Mouse (Mus musculus): Measurements from ENCODE around the gene Bckdhb. TPM values are rescaled to one million over a fixed set of nuclear protein-coding genes. Genes with fewer than 3 reads are reported as not detected.

Bckdhb gene
- polyA plus RNA-seq, 1 experiment from 2014 or later, result 62.1 TPM

GRCm38 (mm10) chr9:84070740-84071139 lies 145.8 kb downstream of the Bckdhb start:
- ATAC-seq (ENCODE audit: insufficient number of reproducible peaks, insufficient read depth, low FRiP score, low TSS enrichment, low read depth), result no peak
- Histone ChIP-seq H3K27ac (0 out of 2 replicates have a peak overlapping the region, but pooled peaks have one; percentile 12), H3K9ac (replicated peaks) (no peak overlapping the region), H3K4me2 (no peak overlapping the region), H3K4me1 (replicated peaks) (peaks cover 10% of the 10 kb centered on the region), H3K27me3 (no peaks in the 10 kb centered on the region), H3K9me3 (no peaks in the 10 kb centered on the region), H3K36me3 (no peaks in the 10 kb centered on the region), H3K4me3 (replicated peaks) (no peak overlapping the region)
- 60% methylated on average over 5 of the region's 5 CpGs for WGBS

- Histone ChIP-seq H3K4me3 (replicated peaks) (no peak overlapping the region), H3K9me3 (no peaks in the 10 kb centered on the region), H3K27me3 (no peaks in the 10 kb centered on the region), H3K9ac (replicated peaks) (no peak overlapping the region), H3K4me1 (replicated peaks) (peaks cover 16% of the 10 kb centered on the region), H3K27ac (no peak overlapping the region), H3K4me2 (no peak overlapping the region), H3K36me3 (no peaks in the 10 kb centered on the region)
- 32% methylated on average over 6 of the region's 6 CpGs for WGBS
- no peak for ATAC-seq (ENCODE audit: insufficient number of reproducible peaks, insufficient read depth, low FRiP score, low TSS enrichment, low read depth)
Measured at GRCm38 (mm10) chr9:84072534-84072933, 147.6 kb downstream of the Bckdhb start.

GRCm38 (mm10) chr9:84073237-84073636 lies 148.3 kb downstream of the Bckdhb start:
- H3K4me2 ChIP-seq, result 0 out of 2 replicates have a peak overlapping the region, but pooled peaks have one; percentile 3
- ATAC-seq (ENCODE audit: insufficient number of reproducible peaks, insufficient read depth, low FRiP score, low TSS enrichment, low read depth), result peak; percentile 75; the same call in 1 of the 2 replicates
- peaks cover 16% of the 10 kb centered on the region for H3K4me1 ChIP-seq (replicated peaks)
- no peak overlapping the region for H3K4me3 ChIP-seq (replicated peaks)
- no peaks in the 10 kb centered on the region for H3K36me3 ChIP-seq
- H3K9me3 ChIP-seq, result no peaks in the 10 kb centered on the region
- H3K27me3 ChIP-seq, result no peaks in the 10 kb centered on the region
- H3K27ac ChIP-seq, result no peak overlapping the region
- H3K9ac ChIP-seq (replicated peaks), result no peak overlapping the region
- 48% methylated on average over 9 of the region's 9 CpGs for WGBS

GRCm38 (mm10) chr9:84083551-84083950 lies 158.6 kb downstream of the Bckdhb start:
- Histone ChIP-seq H3K9ac (replicated peaks) (no peak overlapping the region), H3K36me3 (no peaks in the 10 kb centered on the region), H3K4me3 (replicated peaks) (no peak overlapping the region), H3K27ac (no peak overlapping the region), H3K4me2 (no peak overlapping the region), H3K27me3 (no peaks in the 10 kb centered on the region), H3K9me3 (no peaks in the 10 kb centered on the region), H3K4me1 (replicated peaks) (0 out of 2 replicates have a peak, but pooled peaks cover 3% of the 10 kb centered on the region)
- peak; percentile 47; the same call in 1 of the 2 replicates for ATAC-seq (ENCODE audit: insufficient number of reproducible peaks, insufficient read depth, low FRiP score, low TSS enrichment, low read depth)
- WGBS, result 60% methylated on average over 4 of the region's 4 CpGs

GRCm38 (mm10) chr9:84084686-84085085 lies 159.7 kb downstream of the Bckdhb start:
- H3K9me3 ChIP-seq, result no peaks in the 10 kb centered on the region
- no peak for ATAC-seq (ENCODE audit: insufficient number of reproducible peaks, insufficient read depth, low FRiP score, low TSS enrichment, low read depth)
- 92% methylated on average over 5 of the region's 5 CpGs for WGBS
- H3K36me3 ChIP-seq, result no peaks in the 10 kb centered on the region
- H3K4me3 ChIP-seq (replicated peaks), result no peak overlapping the region
- no peak overlapping the region for H3K9ac ChIP-seq (replicated peaks)
- H3K27me3 ChIP-seq, result no peaks in the 10 kb centered on the region
- no peak overlapping the region for H3K4me2 ChIP-seq
- H3K4me1 ChIP-seq (replicated peaks), result 0 out of 2 replicates have a peak, but pooled peaks cover 3% of the 10 kb centered on the region
- no peak overlapping the region for H3K27ac ChIP-seq

- Histone ChIP-seq H3K4me3 (replicated peaks) (no peak overlapping the region), H3K27ac (no peak overlapping the region), H3K9ac (replicated peaks) (no peak overlapping the region), H3K36me3 (no peaks in the 10 kb centered on the region), H3K9me3 (no peaks in the 10 kb centered on the region), H3K4me2 (no peak overlapping the region), H3K4me1 (replicated peaks) (no peaks in the 10 kb centered on the region), H3K27me3 (no peaks in the 10 kb centered on the region)
- no peak for ATAC-seq (ENCODE audit: insufficient number of reproducible peaks, insufficient read depth, low FRiP score, low TSS enrichment, low read depth)
- WGBS, result 56% methylated on average over 9 of the region's 9 CpGs
Measured at GRCm38 (mm10) chr9:84090316-84091063, 165.5 kb downstream of the Bckdhb start.

- ATAC-seq (ENCODE audit: insufficient number of reproducible peaks, insufficient read depth, low FRiP score, low TSS enrichment, low read depth), result no peak
- H3K27ac ChIP-seq, result no peak overlapping the region
- H3K4me1 ChIP-seq (replicated peaks), result no peaks in the 10 kb centered on the region
- no peaks in the 10 kb centered on the region for H3K27me3 ChIP-seq
- no peak overlapping the region for H3K4me2 ChIP-seq
- H3K36me3 ChIP-seq, result no peaks in the 10 kb centered on the region
- 93% methylated on average over 8 of the region's 8 CpGs for WGBS
- H3K9me3 ChIP-seq, result no peaks in the 10 kb centered on the region
- no peak overlapping the region for H3K9ac ChIP-seq (replicated peaks)
- H3K4me3 ChIP-seq (replicated peaks), result no peak overlapping the region
Measured at GRCm38 (mm10) chr9:84092994-84093393, 168.0 kb downstream of the Bckdhb start.

- 90% methylated on average over 6 of the region's 6 CpGs for WGBS
- no peak for ATAC-seq (ENCODE audit: insufficient number of reproducible peaks, insufficient read depth, low FRiP score, low TSS enrichment, low read depth)
Measured at GRCm38 (mm10) chr9:84094111-84094510, 169.2 kb downstream of the Bckdhb start.

GRCm38 (mm10) chr9:84096484-84097015 lies 171.6 kb downstream of the Bckdhb start:
- no peaks in the 10 kb centered on the region for H3K9me3 ChIP-seq
- H3K4me2 ChIP-seq, result no peak overlapping the region
- no peaks in the 10 kb centered on the region for H3K36me3 ChIP-seq
- no peak overlapping the region for H3K27ac ChIP-seq
- 95% methylated on average over 13 of the region's 13 CpGs for WGBS
- H3K4me1 ChIP-seq (replicated peaks), result no peaks in the 10 kb centered on the region
- H3K4me3 ChIP-seq (replicated peaks), result no peak overlapping the region
- no peak overlapping the region for H3K9ac ChIP-seq (replicated peaks)
- ATAC-seq (ENCODE audit: insufficient number of reproducible peaks, insufficient read depth, low FRiP score, low TSS enrichment, low read depth), result no peak
- no peaks in the 10 kb centered on the region for H3K27me3 ChIP-seq

More at GRCm38 (mm10) chr9:84094111-84094510, 169.2 kb downstream of the Bckdhb start:
- no peak overlapping the region for H3K9ac ChIP-seq (replicated peaks)
- H3K4me2 ChIP-seq, result no peak overlapping the region
- H3K4me1 ChIP-seq (replicated peaks), result no peaks in the 10 kb centered on the region
- no peaks in the 10 kb centered on the region for H3K9me3 ChIP-seq
- no peaks in the 10 kb centered on the region for H3K36me3 ChIP-seq
- no peaks in the 10 kb centered on the region for H3K27me3 ChIP-seq
- no peak overlapping the region for H3K4me3 ChIP-seq (replicated peaks)
- no peak overlapping the region for H3K27ac ChIP-seq

GRCm38 (mm10) chr9:84103344-84103743 lies 178.4 kb downstream of the Bckdhb start:
- no peaks in the 10 kb centered on the region for H3K9me3 ChIP-seq
- H3K4me3 ChIP-seq (replicated peaks), result no peak overlapping the region
- H3K9ac ChIP-seq (replicated peaks), result no peak overlapping the region
- peaks cover 21% of the 10 kb centered on the region for H3K4me1 ChIP-seq (replicated peaks)
- WGBS, result 89% methylated on average over 7 of the region's 7 CpGs
- H3K36me3 ChIP-seq, result no peaks in the 10 kb centered on the region
- H3K4me2 ChIP-seq, result no peak overlapping the region
- no peak for ATAC-seq (ENCODE audit: insufficient number of reproducible peaks, insufficient read depth, low FRiP score, low TSS enrichment, low read depth)
- H3K27ac ChIP-seq, result no peak overlapping the region
- no peaks in the 10 kb centered on the region for H3K27me3 ChIP-seq

- 90% methylated on average over 2 of the region's 2 CpGs for WGBS
- Histone ChIP-seq H3K4me1 (replicated peaks) (peaks cover 41% of the 10 kb centered on the region), H3K36me3 (no peaks in the 10 kb centered on the region), H3K9me3 (no peaks in the 10 kb centered on the region), H3K27ac (no peak overlapping the region), H3K27me3 (no peaks in the 10 kb centered on the region), H3K9ac (replicated peaks) (no peak overlapping the region), H3K4me3 (replicated peaks) (no peak overlapping the region), H3K4me2 (no peak overlapping the region)
- ATAC-seq (ENCODE audit: insufficient number of reproducible peaks, insufficient read depth, low FRiP score, low TSS enrichment, low read depth), result no peak
Measured at GRCm38 (mm10) chr9:84106438-84106837, 181.5 kb downstream of the Bckdhb start.
